Mouse (Mus musculus): ENCODE results near the gene A830018L16Rik. TPM values are rescaled to one million over a fixed set of nuclear protein-coding genes. Genes with fewer than 3 reads are reported as not detected.

A830018L16Rik gene
- polyA plus RNA-seq, 1 experiment from 2014 or later: 2.3 TPM

GRCm38 (mm10) chr1:11795666-11796065 lies 381.8 kb downstream of the A830018L16Rik start:
- DNase-seq (ENCODE audit: low read depth, low spot score) (no peak), ATAC-seq (no peak)
- CTCF ChIA-PET: no interaction called here
- no peaks in the 10 kb centered on the region for H3K27me3 ChIP-seq
- no peak for TF ChIP-seq CTCF (IDR thresholded peaks at IDR 0.05)
- in situ Hi-C loops (cut with MboI; ENCODE audit: low pct_unique_long_range_greater_than_20kb): no loop called here
- POLR2A ChIA-PET: no interaction called here

DNA sequence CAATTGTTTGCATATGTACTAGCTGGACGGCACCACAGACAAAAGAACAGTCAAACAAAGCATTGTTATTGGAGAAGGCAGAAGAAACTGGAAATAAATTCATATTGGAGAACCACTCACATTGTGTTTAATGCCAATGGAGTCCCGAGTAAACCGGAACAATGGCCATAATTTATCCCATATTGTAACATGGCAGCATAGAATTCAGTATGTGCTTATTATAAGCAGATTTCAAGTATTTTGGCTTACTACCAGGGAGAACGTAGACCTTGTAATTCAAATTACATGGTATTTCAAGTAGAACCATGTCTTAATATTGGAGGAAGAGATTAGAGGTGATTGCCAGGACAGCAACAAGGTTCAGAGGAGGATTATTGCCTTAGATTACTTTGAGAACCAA lies 458.9 kb downstream of the A830018L16Rik start:
- in situ Hi-C loops (cut with MboI; ENCODE audit: low pct_unique_long_range_greater_than_20kb): no loop called here
- POLR2A ChIA-PET: no interaction called here

DNA sequence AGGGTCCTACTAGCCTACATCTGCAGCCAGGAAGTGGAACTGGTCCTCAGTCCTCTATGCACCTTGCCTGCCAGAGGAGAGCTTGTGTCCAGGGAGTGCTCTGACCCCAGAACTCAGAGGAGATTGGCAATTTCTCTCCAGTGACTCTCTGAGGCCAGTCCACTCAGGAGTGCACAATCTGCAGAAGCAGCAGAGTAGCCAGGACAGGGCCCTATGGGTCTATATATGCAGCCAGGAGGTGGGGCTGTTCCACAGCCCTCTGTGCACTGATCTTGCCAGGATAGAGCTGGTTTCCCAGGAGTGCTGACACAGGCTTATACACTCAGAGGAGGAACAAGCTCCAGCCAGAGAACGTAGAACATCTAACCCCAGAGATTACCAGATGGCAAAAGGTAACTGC lies 459.7 kb downstream of the A830018L16Rik start:
- peak; percentile 52 for TF ChIP-seq CTCF (IDR thresholded peaks at IDR 0.05)
- DNase-seq (ENCODE audit: low read depth, low spot score) (no peak), ATAC-seq (no peak)
- ChIA-PET CTCF (no interaction called here), POLR2A (no interaction called here)
- no peaks in the 10 kb centered on the region for H3K27me3 ChIP-seq
- in situ Hi-C loops (cut with MboI; ENCODE audit: low pct_unique_long_range_greater_than_20kb): no loop called here

More for the DNA sequence above, 458.9 kb downstream of the A830018L16Rik start:
- H3K27me3 ChIP-seq: no peaks in the 10 kb centered on the region
- CTCF ChIA-PET: no interaction called here
- no peak for TF ChIP-seq CTCF (IDR thresholded peaks at IDR 0.05)
- ATAC-seq (no peak), DNase-seq (ENCODE audit: low read depth, low spot score) (no peak)

DNA sequence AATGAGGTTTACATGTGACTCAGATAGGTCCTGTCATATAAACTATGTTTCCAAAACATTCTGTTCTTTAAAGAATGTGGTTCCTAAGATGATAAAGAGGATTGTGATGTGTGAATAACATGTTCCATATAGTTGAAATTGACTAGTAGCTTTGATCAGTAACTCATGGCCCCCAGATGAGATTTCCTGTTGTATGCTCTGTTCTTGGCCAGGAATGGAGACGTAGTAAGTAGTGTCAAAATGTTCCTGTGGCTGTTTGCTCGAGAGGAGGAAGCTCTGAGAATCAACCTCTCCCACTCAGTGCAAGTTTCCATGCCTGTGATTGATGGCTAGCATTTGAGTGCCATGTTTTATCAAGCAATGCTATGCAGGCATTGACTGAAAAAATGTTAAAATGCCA lies 467.8 kb downstream of the A830018L16Rik start:
- no peak for ATAC-seq
- ChIA-PET POLR2A (no interaction called here), CTCF (no interaction called here)
- no peaks in the 10 kb centered on the region for H3K27me3 ChIP-seq
- TF ChIP-seq CTCF (IDR thresholded peaks at IDR 0.05): no peak
- DNase-seq (ENCODE audit: low read depth, low spot score): no peak
- in situ Hi-C loops (cut with MboI; ENCODE audit: low pct_unique_long_range_greater_than_20kb): no loop called here

DNA sequence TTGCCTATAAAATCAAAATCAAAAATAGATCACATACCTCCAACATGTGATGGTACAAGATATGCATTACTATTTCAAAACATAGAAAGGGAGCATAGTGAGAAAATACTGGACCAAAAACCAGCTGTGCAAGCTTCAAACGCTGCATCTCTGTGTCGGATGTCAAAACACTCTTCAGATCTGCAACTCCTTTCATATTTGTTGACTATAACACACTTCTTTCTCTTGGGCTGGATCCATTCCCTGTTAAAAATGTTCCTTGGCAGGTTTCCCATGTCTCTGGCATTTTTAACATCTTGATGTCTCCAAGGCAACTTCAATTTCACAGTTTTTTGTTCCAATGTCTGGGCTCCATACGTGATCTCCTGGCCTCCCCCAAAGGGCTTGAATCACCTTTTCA lies 481.8 kb downstream of the A830018L16Rik start:
- ATAC-seq (no peak), DNase-seq (ENCODE audit: low read depth, low spot score) (no peak)
- TF ChIP-seq CTCF (IDR thresholded peaks at IDR 0.05): no peak
- in situ Hi-C loops (cut with MboI; ENCODE audit: low pct_unique_long_range_greater_than_20kb): no loop called here
- POLR2A ChIA-PET: no interaction called here
- H3K27me3 ChIP-seq: no peaks in the 10 kb centered on the region
- CTCF ChIA-PET: no interaction called here

GRCm38 (mm10) chr1:11915873-11916272 lies 502.0 kb downstream of the A830018L16Rik start:
- DNase-seq (ENCODE audit: low read depth, low spot score) (no peak), ATAC-seq (no peak)
- POLR2A ChIA-PET: no interaction called here
- in situ Hi-C loops (cut with MboI; ENCODE audit: low pct_unique_long_range_greater_than_20kb): no loop called here
- no peaks in the 10 kb centered on the region for H3K27me3 ChIP-seq
- CTCF ChIA-PET: no interaction called here
- TF ChIP-seq CTCF (IDR thresholded peaks at IDR 0.05): no peak

GRCm38 (mm10) chr1:11936984-11937383 lies 523.1 kb downstream of the A830018L16Rik start:
- ChIA-PET CTCF (no interaction called here), POLR2A (no interaction called here)
- DNase-seq (ENCODE audit: low read depth, low spot score) (no peak), ATAC-seq (no peak)
- H3K27me3 ChIP-seq: no peaks in the 10 kb centered on the region
- in situ Hi-C loops (cut with MboI; ENCODE audit: low pct_unique_long_range_greater_than_20kb): no loop called here
- no peak for TF ChIP-seq CTCF (IDR thresholded peaks at IDR 0.05)

DNA sequence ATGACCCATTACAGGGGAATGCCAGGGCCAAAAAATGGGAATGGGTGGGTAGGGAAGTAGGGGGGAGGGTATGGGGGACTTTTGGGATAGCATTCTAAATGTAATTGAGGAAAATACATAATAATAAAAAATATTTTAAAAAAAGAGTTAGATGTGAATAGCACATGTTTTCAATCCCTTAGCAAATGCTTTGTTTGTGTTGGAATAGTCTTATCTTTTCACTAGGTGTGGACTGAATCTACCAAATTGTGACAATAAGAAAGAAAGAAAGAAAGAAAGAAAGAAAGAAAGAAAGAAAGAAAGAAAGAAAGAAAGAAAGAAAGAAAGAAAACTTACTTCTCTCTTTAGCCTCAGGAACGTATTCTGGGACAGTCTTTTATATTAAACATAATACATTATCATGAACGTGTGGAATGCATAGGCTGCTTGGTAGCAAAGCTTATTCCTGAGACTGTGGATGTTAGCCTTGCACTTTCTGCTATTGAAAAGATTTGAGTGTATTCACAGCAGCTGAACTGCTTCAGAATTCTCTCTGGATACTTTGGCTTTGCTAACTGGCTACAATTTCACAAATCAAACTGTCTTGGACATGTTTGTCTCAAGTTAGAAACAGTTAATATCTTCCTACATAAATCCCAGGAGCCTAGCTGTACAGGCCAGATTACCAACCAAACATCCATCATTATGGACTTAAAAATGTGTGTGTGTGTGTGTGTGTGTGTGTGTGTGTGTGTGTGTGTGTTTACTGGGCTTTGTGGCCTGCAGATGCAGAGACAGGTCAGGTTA lies 545.7 kb downstream of the A830018L16Rik start:
- DNase-seq (ENCODE audit: low read depth, low spot score) (no peak), ATAC-seq (no peak)
- POLR2A ChIA-PET: interaction anchor here (0.6 kb wide), 1 partner anchor 91 kb away, joined by 3 read pairs; no protein-coding TSS in a partner anchor
- CTCF ChIA-PET: interaction anchor here (0.8 kb wide), 1 partner anchor 13 kb away, joined by 3 read pairs; no protein-coding TSS in a partner anchor
- TF ChIP-seq CTCF (IDR thresholded peaks at IDR 0.05): no peak
- H3K27me3 ChIP-seq: no peaks in the 10 kb centered on the region
- in situ Hi-C loops (cut with MboI; ENCODE audit: low pct_unique_long_range_greater_than_20kb): no loop called here

DNA sequence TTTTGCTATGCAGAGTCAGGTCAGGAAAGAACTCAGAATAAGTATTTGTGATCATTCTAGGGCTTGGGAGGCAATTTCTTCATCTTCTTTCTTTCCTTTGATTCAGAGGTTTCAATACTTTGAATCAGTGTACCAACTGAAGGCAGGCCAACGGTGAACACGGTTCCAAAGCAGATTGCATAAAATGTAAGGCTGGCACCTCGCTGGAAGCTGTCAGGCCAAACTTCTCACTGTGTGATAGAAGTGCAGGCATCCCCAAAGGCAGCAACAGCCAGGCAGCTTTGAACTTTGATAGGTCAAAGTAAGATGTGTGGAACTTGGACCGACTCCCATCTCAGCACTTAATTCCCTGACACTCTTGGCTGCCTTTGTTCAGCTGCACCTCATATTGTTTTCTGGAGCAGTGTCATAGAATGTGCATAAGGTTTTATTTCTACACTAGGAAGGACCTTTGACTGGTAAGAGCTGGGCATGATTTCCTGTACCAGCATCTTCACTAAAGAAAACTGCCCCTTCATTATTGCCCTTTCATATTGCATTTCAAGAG lies 568.8 kb downstream of the A830018L16Rik start:
- ATAC-seq (no peak), DNase-seq (ENCODE audit: low read depth, low spot score) (no peak)
- ChIA-PET POLR2A (no interaction called here), CTCF (interaction anchor here (1.7 kb wide), 1 partner anchor 50 kb away, joined by 4 read pairs; no protein-coding TSS in a partner anchor)
- no peak for TF ChIP-seq CTCF (IDR thresholded peaks at IDR 0.05)
- H3K27me3 ChIP-seq: no peaks in the 10 kb centered on the region
- in situ Hi-C loops (cut with MboI; ENCODE audit: low pct_unique_long_range_greater_than_20kb): no loop called here

DNA sequence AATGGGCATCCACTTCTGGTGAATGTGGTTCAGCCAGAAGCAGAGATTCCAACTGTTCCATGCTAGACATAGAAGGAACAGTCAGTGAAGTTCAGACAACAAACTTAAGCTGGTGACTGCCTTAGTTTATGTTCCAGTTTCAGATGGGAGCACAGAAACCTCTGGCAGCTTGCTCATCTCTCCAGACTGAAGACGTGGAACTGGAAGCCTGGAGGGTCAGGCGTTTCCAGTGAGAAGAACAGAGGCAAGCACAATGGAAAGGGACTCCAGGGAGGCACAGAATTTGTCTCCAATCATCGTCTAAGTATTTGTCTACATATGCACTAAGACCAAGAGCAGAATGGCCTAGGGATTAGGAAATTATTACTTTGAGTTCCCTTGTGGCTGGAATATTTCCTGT lies 576.1 kb downstream of the A830018L16Rik start:
- ATAC-seq (no peak), DNase-seq (ENCODE audit: low read depth, low spot score) (no peak)
- TF ChIP-seq CTCF (IDR thresholded peaks at IDR 0.05): no peak
- POLR2A ChIA-PET: no interaction called here
- in situ Hi-C loops (cut with MboI; ENCODE audit: low pct_unique_long_range_greater_than_20kb): no loop called here
- H3K27me3 ChIP-seq: no peaks in the 10 kb centered on the region
- CTCF ChIA-PET: no interaction called here

DNA sequence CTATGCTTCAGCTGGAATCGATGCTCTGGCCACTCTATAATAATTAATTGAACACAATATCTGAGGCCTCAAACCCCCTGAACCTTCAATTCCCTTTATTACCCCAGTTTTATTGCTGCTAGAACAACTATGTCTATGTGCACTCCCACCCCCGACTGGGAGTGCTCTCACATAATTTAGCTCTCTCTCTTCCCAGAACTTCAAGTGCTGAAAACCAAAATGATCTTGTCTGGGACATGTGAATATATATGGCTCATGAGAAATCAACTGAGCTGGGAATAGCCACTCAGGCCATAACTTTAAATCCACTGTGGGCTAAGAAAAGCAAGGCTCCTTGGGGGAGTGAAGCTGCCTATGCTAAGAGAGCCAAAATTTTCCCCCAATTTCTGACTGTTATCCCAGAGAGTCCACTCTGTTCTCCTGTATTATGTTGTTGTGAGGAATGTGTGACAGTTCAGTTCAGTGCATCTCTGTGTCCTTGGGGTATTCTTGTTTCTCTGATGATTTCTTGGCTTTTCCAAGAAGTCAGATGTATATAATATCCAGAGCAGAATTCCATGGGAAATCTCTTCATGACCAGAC lies 582.5 kb downstream of the A830018L16Rik start:
- in situ Hi-C loops (cut with MboI; ENCODE audit: low pct_unique_long_range_greater_than_20kb): no loop called here
- CTCF ChIA-PET: interaction anchor here (0.9 to 1.2 kb wide), 2 partner anchors 8 to 11 kb away, joined by 3 to 4 read pairs; no protein-coding TSS in a partner anchor
- DNase-seq (ENCODE audit: low read depth, low spot score) (no peak), ATAC-seq (no peak)
- no peaks in the 10 kb centered on the region for H3K27me3 ChIP-seq
- POLR2A ChIA-PET: no interaction called here
- TF ChIP-seq CTCF (IDR thresholded peaks at IDR 0.05): no peak

Data from Patski (cell line).